Mouse (Mus musculus) gonadal fat pad, adult 2 months (tissue): ENCODE measurements around the gene Erc2. TPM values are rescaled to one million over a fixed set of nuclear protein-coding genes. Genes with fewer than 3 reads are reported as not detected.

ENCODE experiments used
- DNase-seq: peaks from one replicate; pipeline ENCODE4 v3.0.0-alpha.2; 2012; ENCODE audit warnings: low read depth
- polyA plus RNA-seq: library from polyadenylated mRNA; depleted of rRNA; stranded (reverse); fragments of >200 nt; gene quantifications from 2 replicates; pipeline ENCODE4 v1.2.3, GENCODE M21; 2012

Erc2 gene
- polyA plus RNA-seq, 1 experiment = 3.1 TPM

GRCm38 (mm10) chr14:27945276-27945675, 323.0 kb downstream of the Erc2 start:
- no peak for DNase-seq

GRCm38 (mm10) chr14:27946211-27946610, 324.0 kb downstream of the Erc2 start:
- DNase-seq = no peak

- no peak for DNase-seq
These were observed 326.2 kb downstream of the Erc2 start for GRCm38 (mm10) chr14:27948391-27948790.

GRCm38 (mm10) chr14:27953814-27954213, 331.6 kb downstream of the Erc2 start:
- no peak for DNase-seq

GRCm38 (mm10) chr14:27956801-27957200, 334.6 kb downstream of the Erc2 start:
- DNase-seq = peak; percentile 17

GRCm38 (mm10) chr14:27973701-27974100, 351.5 kb downstream of the Erc2 start:
- no peak for DNase-seq

- no peak for DNase-seq
These were observed 353.4 kb downstream of the Erc2 start for GRCm38 (mm10) chr14:27975661-27976060.

GRCm38 (mm10) chr14:27984758-27985157, 362.5 kb downstream of the Erc2 start:
- no peak for DNase-seq

GRCm38 (mm10) chr14:27985201-27985600, 363.0 kb downstream of the Erc2 start:
- DNase-seq = no peak

GRCm38 (mm10) chr14:27987422-27987821, 365.2 kb downstream of the Erc2 start:
- no peak for DNase-seq

- DNase-seq = no peak
These were observed 376.3 kb downstream of the Erc2 start for GRCm38 (mm10) chr14:27998551-27998950.

- DNase-seq = no peak
These were observed 381.8 kb downstream of the Erc2 start for GRCm38 (mm10) chr14:28004023-28004422.

- no peak for DNase-seq
These were observed 388.5 kb downstream of the Erc2 start for GRCm38 (mm10) chr14:28010536-28011280.

GRCm38 (mm10) chr14:28023199-28023598, 401.0 kb downstream of the Erc2 start:
- DNase-seq = no peak

- no peak for DNase-seq
These were observed 408.6 kb downstream of the Erc2 start for GRCm38 (mm10) chr14:28030870-28031269.

GRCm38 (mm10) chr14:28035013-28035412, 412.8 kb downstream of the Erc2 start:
- no peak for DNase-seq

GRCm38 (mm10) chr14:28043095-28043494, 420.9 kb downstream of the Erc2 start:
- DNase-seq = no peak

- no peak for DNase-seq
These were observed 429.4 kb downstream of the Erc2 start for GRCm38 (mm10) chr14:28051646-28052045.

GRCm38 (mm10) chr14:28057159-28057884, 435.1 kb downstream of the Erc2 start:
- no peak for DNase-seq

GRCm38 (mm10) chr14:28057885-28058860, 435.9 kb downstream of the Erc2 start:
- DNase-seq = no peak

- DNase-seq = no peak
These were observed 438.7 kb downstream of the Erc2 start for GRCm38 (mm10) chr14:28060891-28061290.
